Mouse (Mus musculus): Measurements from ENCODE around the gene Pla2g2e. TPM values are rescaled to one million over a fixed set of nuclear protein-coding genes. Genes with fewer than 3 reads are reported as not detected.
"Not testable (repeated sequence)": the region's sequence is repeated elsewhere in the genome, so short reads cannot be mapped to it uniquely, and the experiment has no call there.

Gene Pla2g2e
- polyA plus RNA-seq, 2 experiments, result not detected

DNA sequence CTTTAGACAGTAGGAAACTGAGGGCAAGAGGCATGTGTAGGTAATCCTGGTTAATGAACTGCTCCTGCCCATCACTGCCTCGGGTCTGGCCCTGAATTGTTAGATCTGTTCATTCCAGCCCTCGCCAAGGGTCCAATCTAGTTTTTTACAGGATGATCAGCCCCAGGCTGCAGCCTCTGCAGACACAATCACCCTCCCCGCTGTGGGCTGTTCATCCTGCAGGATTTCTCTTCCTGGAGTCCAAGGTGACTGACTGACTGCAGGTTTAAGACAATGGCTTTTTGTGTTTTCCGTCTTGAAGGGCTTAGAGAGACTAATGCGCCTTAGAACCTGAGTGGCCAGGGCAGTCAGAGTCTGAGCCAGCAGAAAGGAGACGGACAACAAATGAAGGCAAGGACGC lies 11.4 kb downstream of the Pla2g2e start:
- H3K9me3 ChIP-seq (ENCODE audit: control insufficient read depth, low read length), result no peaks in the 10 kb centered on the region
- WGBS (ENCODE audit: insufficient replicate concordance), result 55% methylated on average over 7 of the region's 7 CpGs
- H3K36me3 ChIP-seq (replicated peaks; ENCODE audit: control insufficient read depth, insufficient read depth, low read depth), result no peaks in the 10 kb centered on the region

DNA sequence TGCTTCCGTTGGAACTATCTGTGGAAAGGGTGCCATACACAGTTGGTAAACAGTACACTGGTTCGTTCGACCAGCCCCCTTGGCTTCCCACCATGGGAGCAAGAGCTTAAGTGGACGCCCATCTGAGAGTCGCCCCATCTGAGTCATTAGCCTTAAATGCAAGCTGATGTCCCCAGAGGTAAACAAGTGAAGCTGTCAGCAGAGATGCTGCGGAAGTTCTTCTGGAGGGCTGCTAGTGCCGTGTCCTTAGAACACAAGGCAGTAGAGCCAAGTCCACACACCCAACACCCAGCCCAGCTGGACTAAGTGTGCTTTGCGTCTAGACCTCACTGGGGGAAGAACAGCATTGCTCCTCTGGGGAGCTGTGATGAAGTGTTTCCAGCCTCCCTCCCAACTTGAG lies 11.9 kb downstream of the Pla2g2e start:
- no peak overlapping the region for H3K4me3 ChIP-seq (ENCODE audit: insufficient read depth in 1 of 2, low read depth in 2 of 2, low read length in 2 of 2)
- no peaks in the 10 kb centered on the region for H3K4me1 ChIP-seq (replicated peaks; ENCODE audit: control insufficient read depth in 2 of 2, insufficient read depth in 2 of 2, low read length in 1 of 2)
- WGBS (ENCODE audit: insufficient replicate concordance), result 60% methylated on average over 8 of the region's 8 CpGs
- H3K36me3 ChIP-seq (replicated peaks; ENCODE audit: control insufficient read depth, insufficient read depth, low read depth), result no peaks in the 10 kb centered on the region
- ATAC-seq (ENCODE audit: insufficient read depth) (no peak), DNase-seq (ENCODE audit: low read depth in 3 of 3, low spot score in 3 of 3) (no peak)
- H3K9me3 ChIP-seq (ENCODE audit: control insufficient read depth, low read length), result no peaks in the 10 kb centered on the region
- H3K9ac ChIP-seq (replicated peaks), result no peak overlapping the region
- no peak for TF ChIP-seq EP300 (IDR thresholded peaks at IDR 0.05; ENCODE audit: low read depth)
- no peaks in the 10 kb centered on the region for H3K27me3 ChIP-seq (ENCODE audit: control insufficient read depth, insufficient read depth, low read length)
- H3K4me2 ChIP-seq (ENCODE audit: low read depth), result no peak overlapping the region
- no peak overlapping the region for H3K27ac ChIP-seq

More for the DNA sequence above, 11.4 kb downstream of the Pla2g2e start:
- no peak for TF ChIP-seq CTCF (IDR thresholded peaks at IDR 0.05; ENCODE audit: low read depth)
- TF ChIP-seq EP300 (IDR thresholded peaks at IDR 0.05; ENCODE audit: low read depth), result no peak
- H3K4me2 ChIP-seq (ENCODE audit: low read depth), result no peak overlapping the region
- ATAC-seq (ENCODE audit: insufficient read depth) (no peak), DNase-seq (ENCODE audit: low read depth in 3 of 3, low spot score in 3 of 3) (no peak)
- no peaks in the 10 kb centered on the region for H3K27me3 ChIP-seq (ENCODE audit: control insufficient read depth, insufficient read depth, low read length)
- H3K4me3 ChIP-seq (ENCODE audit: insufficient read depth in 1 of 2, low read depth in 2 of 2, low read length in 2 of 2), result no peak overlapping the region
- H3K27ac ChIP-seq, result no peak overlapping the region
- no peak overlapping the region for H3K9ac ChIP-seq (replicated peaks)
- no peaks in the 10 kb centered on the region for H3K4me1 ChIP-seq (replicated peaks; ENCODE audit: control insufficient read depth in 2 of 2, insufficient read depth in 2 of 2, low read length in 1 of 2)

DNA sequence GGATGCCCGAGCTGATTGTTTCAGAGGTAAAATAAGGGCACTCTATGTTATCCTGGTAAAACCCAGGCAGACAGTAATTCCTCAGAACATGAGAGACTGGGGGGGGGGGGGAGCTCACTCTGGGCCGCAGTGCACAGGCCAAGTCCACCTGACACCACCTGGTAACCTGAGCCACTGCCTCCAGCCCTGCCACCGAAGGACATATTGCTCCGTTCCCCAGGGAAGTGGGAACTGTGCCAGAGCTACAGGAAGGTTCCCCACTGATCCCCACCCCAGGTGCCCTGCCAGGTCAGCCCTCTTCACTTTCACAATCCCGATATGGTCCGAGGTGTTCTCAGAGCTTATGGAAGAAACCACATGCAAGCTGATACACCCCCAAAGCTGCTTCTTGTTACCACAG lies 14.9 kb downstream of the Pla2g2e start:
- no peaks in the 10 kb centered on the region for H3K36me3 ChIP-seq (replicated peaks; ENCODE audit: control insufficient read depth, insufficient read depth, low read depth)

DNA sequence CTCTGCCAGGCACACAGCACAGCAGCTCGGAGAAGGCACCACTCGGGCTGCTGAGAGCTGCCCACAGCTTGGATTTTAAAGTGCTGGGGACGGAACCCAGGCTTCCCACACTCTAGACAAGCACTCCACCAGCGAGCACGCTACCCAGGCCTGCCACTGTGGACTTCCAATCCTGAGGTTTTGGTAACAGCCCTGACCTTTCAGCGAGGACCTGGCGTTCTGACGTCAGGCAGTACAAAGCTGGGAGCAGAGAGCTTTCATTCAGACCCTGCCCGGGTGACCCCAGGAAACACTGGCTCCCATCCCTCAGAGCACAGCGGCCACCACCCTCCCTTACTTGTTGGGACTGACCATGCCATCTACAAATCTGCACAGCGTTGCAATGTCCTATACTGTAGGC lies 16.0 kb downstream of the Pla2g2e start:
- not testable (repeated sequence) for DNase-seq (ENCODE audit: low read depth in 3 of 3, low spot score in 3 of 3); H3K27me3 ChIP-seq (ENCODE audit: control insufficient read depth, insufficient read depth, low read length); H3K9me3 ChIP-seq (ENCODE audit: control insufficient read depth, low read length); H3K27ac ChIP-seq; H3K4me2 ChIP-seq (ENCODE audit: low read depth); H3K9ac ChIP-seq (replicated peaks); H3K4me3 ChIP-seq (ENCODE audit: insufficient read depth in 1 of 2, low read depth in 2 of 2, low read length in 2 of 2); ATAC-seq (ENCODE audit: insufficient read depth); H3K36me3 ChIP-seq (replicated peaks; ENCODE audit: control insufficient read depth, insufficient read depth, low read depth); H3K4me1 ChIP-seq (replicated peaks; ENCODE audit: control insufficient read depth in 2 of 2, insufficient read depth in 2 of 2, low read length in 1 of 2)
- WGBS (ENCODE audit: insufficient replicate concordance), result 70% methylated on average over 11 of the region's 11 CpGs

More for the DNA sequence above, 14.9 kb downstream of the Pla2g2e start:
- TF ChIP-seq EP300 (IDR thresholded peaks at IDR 0.05; ENCODE audit: low read depth) (no peak), CTCF (IDR thresholded peaks at IDR 0.05; ENCODE audit: low read depth) (no peak)
- H3K4me2 ChIP-seq (ENCODE audit: low read depth), result no peak overlapping the region
- no peak overlapping the region for H3K27ac ChIP-seq
- ATAC-seq (ENCODE audit: insufficient read depth) (no peak), DNase-seq (ENCODE audit: low read depth in 3 of 3, low spot score in 3 of 3) (no peak)
- WGBS (ENCODE audit: insufficient replicate concordance), result 75% methylated on average over 6 of the region's 6 CpGs
- H3K9me3 ChIP-seq (ENCODE audit: control insufficient read depth, low read length), result no peaks in the 10 kb centered on the region
- no peaks in the 10 kb centered on the region for H3K27me3 ChIP-seq (ENCODE audit: control insufficient read depth, insufficient read depth, low read length)
- no peak overlapping the region for H3K4me3 ChIP-seq (ENCODE audit: insufficient read depth in 1 of 2, low read depth in 2 of 2, low read length in 2 of 2)
- H3K9ac ChIP-seq (replicated peaks), result no peak overlapping the region
- H3K4me1 ChIP-seq (replicated peaks; ENCODE audit: control insufficient read depth in 2 of 2, insufficient read depth in 2 of 2, low read length in 1 of 2), result no peaks in the 10 kb centered on the region

DNA sequence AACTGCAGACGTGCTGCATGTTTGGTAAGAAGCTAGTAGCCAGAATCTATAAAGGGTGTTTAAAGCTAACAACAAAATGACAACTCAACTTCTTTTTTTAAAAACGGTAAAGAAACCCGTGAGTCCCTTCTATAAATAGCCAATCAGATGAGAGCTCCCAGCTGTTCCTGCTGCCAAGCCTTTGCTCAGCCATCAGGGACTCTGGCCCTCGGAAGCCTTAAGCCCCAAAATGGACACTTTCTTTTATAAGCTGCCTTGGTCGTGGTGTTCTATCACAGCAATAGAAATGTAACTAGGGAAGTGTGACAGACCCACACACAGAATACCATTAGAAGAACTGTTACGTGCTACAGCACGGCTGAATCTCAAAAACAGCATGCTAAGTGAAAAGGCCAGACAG lies 21.6 kb downstream of the Pla2g2e start:
- DNase-seq (ENCODE audit: low read depth in 3 of 3, low spot score in 3 of 3), result no peak
- WGBS (ENCODE audit: insufficient replicate concordance), result 74% methylated on average over 7 of the region's 7 CpGs
- no peaks in the 10 kb centered on the region for H3K9me3 ChIP-seq (ENCODE audit: control insufficient read depth, low read length)
- H3K9ac ChIP-seq (replicated peaks), result no peak overlapping the region
- no peak overlapping the region for H3K27ac ChIP-seq
- no peak overlapping the region for H3K4me2 ChIP-seq (ENCODE audit: low read depth)
- no peak for ATAC-seq (ENCODE audit: insufficient read depth)
- TF ChIP-seq CTCF (IDR thresholded peaks at IDR 0.05; ENCODE audit: low read depth) (no peak), EP300 (IDR thresholded peaks at IDR 0.05; ENCODE audit: low read depth) (no peak)
- no peaks in the 10 kb centered on the region for H3K36me3 ChIP-seq (replicated peaks; ENCODE audit: control insufficient read depth, insufficient read depth, low read depth)
- no peaks in the 10 kb centered on the region for H3K4me1 ChIP-seq (replicated peaks; ENCODE audit: control insufficient read depth in 2 of 2, insufficient read depth in 2 of 2, low read length in 1 of 2)
- H3K27me3 ChIP-seq (ENCODE audit: control insufficient read depth, insufficient read depth, low read length), result no peaks in the 10 kb centered on the region
- no peak overlapping the region for H3K4me3 ChIP-seq (ENCODE audit: insufficient read depth in 1 of 2, low read depth in 2 of 2, low read length in 2 of 2)

Data from liver, embryonic 14.5 days (tissue).